Mouse (Mus musculus): Measurements from ENCODE around the gene Mta2. TPM values are rescaled to one million over a fixed set of nuclear protein-coding genes. Genes with fewer than 3 reads are reported as not detected.

Mta2 gene
- polyA plus RNA-seq, 1 experiment, result 79.6 TPM

DNA sequence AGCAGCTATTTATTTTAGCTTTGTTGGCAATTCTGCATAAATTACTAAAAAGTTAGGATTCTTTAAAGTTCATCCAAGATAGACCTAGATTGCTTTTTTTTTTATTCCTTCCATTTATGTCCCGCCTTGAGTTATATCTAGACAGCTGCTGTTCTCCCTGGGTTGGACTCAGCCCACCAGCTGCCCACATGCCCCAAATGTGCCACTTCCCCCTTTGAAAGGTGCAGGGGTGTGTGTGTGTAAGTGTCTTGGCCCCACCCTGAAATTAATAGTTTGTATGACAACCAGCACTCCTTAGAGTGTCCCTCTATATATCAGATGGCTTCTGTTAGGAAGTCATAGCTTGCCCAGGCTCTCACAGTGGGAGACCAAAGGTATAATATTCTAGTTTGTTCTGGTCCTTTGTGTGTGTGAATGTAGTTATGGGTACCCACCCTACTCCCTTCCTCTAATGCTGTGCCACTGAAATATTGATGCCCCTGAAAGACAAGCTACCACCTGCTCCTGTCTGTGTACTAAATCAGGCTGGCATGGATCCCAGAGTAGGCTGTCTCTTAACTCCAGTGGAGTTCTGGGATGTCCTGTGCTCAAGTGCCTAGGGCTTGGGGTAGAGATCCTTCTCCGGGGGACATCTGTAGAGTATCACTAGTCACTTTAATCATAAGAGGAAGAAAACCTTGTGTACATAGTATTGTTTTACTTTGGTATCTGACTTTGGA is 39.9 kb downstream of the Mta2 start:
- Histone ChIP-seq H3K27ac (ENCODE audit: control insufficient read depth, insufficient read depth, low read length) (no peak overlapping the region), H3K27me3 (ENCODE audit: control insufficient read depth, insufficient read depth, low read length) (no peaks in the 10 kb centered on the region), H3K4me1 (replicated peaks; ENCODE audit: control insufficient read depth, insufficient read depth, low read length) (peaks cover 17% of the 10 kb centered on the region), H3K36me3 (ENCODE audit: control insufficient read depth, insufficient read depth, low read length) (peaks cover 32% of the 10 kb centered on the region), H3K4me3 (ENCODE audit: control insufficient read depth, insufficient read depth, low read length) (no peak overlapping the region)
- TF ChIP-seq POLR2A (IDR thresholded peaks at IDR 0.05; ENCODE audit: control insufficient read depth, extremely low read depth, insufficient read depth, low read length, poor library complexity) (no peak), CTCF (IDR thresholded peaks at IDR 0.05; ENCODE audit: borderline replicate concordance, control insufficient read depth, extremely low read depth, insufficient read depth, low read length, poor library complexity) (no peak)
- WGBS, result 68% methylated on average over 2 of the region's 2 CpGs
- no peak for DNase-seq

DNA sequence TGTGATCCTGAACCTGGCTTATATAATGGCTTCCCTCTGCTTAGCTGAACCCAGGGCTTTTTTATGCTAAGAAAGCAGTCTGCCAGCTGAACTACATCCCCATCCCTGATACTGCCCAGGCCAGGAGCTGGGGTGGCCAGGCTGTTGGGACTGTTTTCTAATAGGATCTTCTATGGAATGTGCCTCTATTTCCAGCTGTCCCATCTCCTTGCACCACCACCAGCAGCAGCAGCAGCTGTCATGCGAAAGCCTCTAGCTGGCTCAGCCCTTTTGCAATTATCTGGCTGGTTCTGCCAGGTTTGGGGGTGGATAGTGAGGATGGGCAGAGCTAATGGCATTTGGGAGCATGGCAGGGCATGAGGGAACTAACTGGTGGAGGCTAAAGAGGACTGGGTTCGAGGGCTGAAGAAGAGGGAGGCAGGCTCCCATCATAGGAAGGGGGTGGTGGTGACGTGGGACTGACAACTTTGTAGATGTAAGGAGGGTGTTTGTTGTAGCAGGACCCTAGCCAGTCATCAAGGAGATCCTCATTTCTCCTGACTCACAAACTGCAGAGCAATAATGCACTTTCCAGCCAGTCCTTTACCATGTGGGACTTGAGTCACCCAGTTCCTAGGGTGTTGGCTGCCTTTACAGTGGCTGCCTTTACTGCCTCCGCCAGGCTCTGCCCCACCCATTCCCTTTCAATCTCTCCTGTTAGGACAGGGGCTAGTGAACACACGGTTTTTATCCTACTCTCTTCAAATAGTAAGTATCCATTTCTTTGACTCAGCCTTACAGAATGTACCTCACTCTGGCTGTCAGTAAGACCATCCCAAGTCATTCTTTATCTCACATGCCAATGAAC is 40.9 kb downstream of the Mta2 start:
- no peak for DNase-seq
- H3K27ac ChIP-seq (ENCODE audit: control insufficient read depth, insufficient read depth, low read length), result no peak overlapping the region
- TF ChIP-seq CTCF (IDR thresholded peaks at IDR 0.05; ENCODE audit: borderline replicate concordance, control insufficient read depth, extremely low read depth, insufficient read depth, low read length, poor library complexity), result no peak
- no peak for TF ChIP-seq POLR2A (IDR thresholded peaks at IDR 0.05; ENCODE audit: control insufficient read depth, extremely low read depth, insufficient read depth, low read length, poor library complexity)
- H3K27me3 ChIP-seq (ENCODE audit: control insufficient read depth, insufficient read depth, low read length), result no peaks in the 10 kb centered on the region
- peaks cover 17% of the 10 kb centered on the region for H3K4me1 ChIP-seq (replicated peaks; ENCODE audit: control insufficient read depth, insufficient read depth, low read length)
- 89% methylated on average over 5 of the region's 5 CpGs for WGBS
- no peak overlapping the region for H3K4me3 ChIP-seq (ENCODE audit: control insufficient read depth, insufficient read depth, low read length)
- peaks cover 24% of the 10 kb centered on the region for H3K36me3 ChIP-seq (ENCODE audit: control insufficient read depth, insufficient read depth, low read length)

DNA sequence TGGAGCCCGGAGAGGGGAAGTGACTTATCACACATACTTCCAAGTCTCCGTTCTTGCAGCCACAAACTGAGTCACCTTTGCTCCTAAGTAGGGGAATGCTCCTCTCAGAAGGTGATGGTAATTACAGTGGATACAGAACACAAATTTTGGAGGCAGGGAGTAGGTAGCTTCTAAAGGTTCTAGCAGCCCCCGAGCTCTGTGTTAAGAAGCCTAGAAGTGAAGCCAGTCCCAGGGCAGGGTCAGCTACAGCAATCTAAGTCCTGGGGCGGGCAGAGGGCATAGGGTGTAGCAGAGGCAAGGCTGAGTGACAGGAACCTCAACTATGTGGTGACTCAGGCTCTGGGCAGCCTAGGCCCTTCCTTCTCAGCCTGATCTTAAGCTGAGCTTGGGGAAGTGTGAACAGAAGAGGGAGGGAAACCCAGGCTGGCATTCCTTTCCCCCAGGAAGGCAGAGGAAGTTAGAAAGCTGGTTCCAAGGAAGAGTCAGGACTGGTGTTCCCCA is 41.5 kb downstream of the Mta2 start:
- DNase-seq, result no peak
- WGBS, result 63% methylated on average over 4 of the region's 4 CpGs

DNA sequence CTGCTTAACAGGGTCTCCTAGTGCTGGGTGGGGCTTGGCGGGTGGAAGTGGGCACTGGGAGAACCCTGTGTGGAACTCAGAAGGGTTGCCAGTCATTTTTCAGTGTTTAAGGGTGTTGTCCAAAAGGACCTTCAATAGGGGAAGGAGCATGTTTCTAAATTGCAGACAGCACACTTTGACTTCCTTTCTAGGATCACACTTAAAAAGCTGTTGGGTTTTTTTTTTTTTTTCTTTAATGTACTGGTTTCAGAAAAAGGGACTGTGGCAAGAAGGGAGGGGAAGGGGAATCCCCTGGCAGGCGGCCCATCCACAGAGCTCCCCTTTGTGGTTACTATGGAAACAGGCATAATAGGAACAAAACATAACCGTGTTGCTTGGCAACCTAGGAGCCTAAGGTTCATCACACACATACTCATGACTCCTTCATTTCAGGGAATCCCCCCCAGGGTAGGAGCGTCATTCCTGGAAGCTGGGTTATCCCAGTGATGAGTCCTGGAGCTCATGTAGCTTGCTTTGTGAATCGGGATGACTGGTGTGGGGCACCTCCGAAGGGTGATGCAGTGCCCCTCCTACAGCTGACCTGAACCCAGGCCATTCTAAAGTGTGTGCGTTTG is 42.7 kb downstream of the Mta2 start:
- WGBS, result 8% methylated on average over 7 of the region's 7 CpGs
- TF ChIP-seq CTCF (IDR thresholded peaks at IDR 0.05; ENCODE audit: borderline replicate concordance, control insufficient read depth, extremely low read depth, insufficient read depth, low read length, poor library complexity) (no peak), POLR2A (IDR thresholded peaks at IDR 0.05; ENCODE audit: control insufficient read depth, extremely low read depth, insufficient read depth, low read length, poor library complexity) (no peak)
- peaks cover 21% of the 10 kb centered on the region for H3K4me1 ChIP-seq (replicated peaks; ENCODE audit: control insufficient read depth, insufficient read depth, low read length)
- no peak overlapping the region for H3K4me3 ChIP-seq (ENCODE audit: control insufficient read depth, insufficient read depth, low read length)
- DNase-seq, result peak; percentile 52
- H3K27ac ChIP-seq (ENCODE audit: control insufficient read depth, insufficient read depth, low read length), result no peak overlapping the region
- H3K36me3 ChIP-seq (ENCODE audit: control insufficient read depth, insufficient read depth, low read length), result peaks cover 6% of the 10 kb centered on the region
- peaks cover 7% of the 10 kb centered on the region; the same call in 1 of the 2 replicates for H3K27me3 ChIP-seq (ENCODE audit: control insufficient read depth, insufficient read depth, low read length)

More for the DNA sequence above, 41.5 kb downstream of the Mta2 start:
- Histone ChIP-seq H3K27ac (ENCODE audit: control insufficient read depth, insufficient read depth, low read length) (no peak overlapping the region), H3K36me3 (ENCODE audit: control insufficient read depth, insufficient read depth, low read length) (peaks cover 17% of the 10 kb centered on the region), H3K4me1 (replicated peaks; ENCODE audit: control insufficient read depth, insufficient read depth, low read length) (peaks cover 17% of the 10 kb centered on the region), H3K4me3 (ENCODE audit: control insufficient read depth, insufficient read depth, low read length) (no peak overlapping the region), H3K27me3 (ENCODE audit: control insufficient read depth, insufficient read depth, low read length) (0 out of 2 replicates have a peak, but pooled peaks cover under 1% of the 10 kb centered on the region)
- TF ChIP-seq POLR2A (IDR thresholded peaks at IDR 0.05; ENCODE audit: control insufficient read depth, extremely low read depth, insufficient read depth, low read length, poor library complexity), result no peak
- TF ChIP-seq CTCF (IDR thresholded peaks at IDR 0.05; ENCODE audit: borderline replicate concordance, control insufficient read depth, extremely low read depth, insufficient read depth, low read length, poor library complexity), result no peak

DNA sequence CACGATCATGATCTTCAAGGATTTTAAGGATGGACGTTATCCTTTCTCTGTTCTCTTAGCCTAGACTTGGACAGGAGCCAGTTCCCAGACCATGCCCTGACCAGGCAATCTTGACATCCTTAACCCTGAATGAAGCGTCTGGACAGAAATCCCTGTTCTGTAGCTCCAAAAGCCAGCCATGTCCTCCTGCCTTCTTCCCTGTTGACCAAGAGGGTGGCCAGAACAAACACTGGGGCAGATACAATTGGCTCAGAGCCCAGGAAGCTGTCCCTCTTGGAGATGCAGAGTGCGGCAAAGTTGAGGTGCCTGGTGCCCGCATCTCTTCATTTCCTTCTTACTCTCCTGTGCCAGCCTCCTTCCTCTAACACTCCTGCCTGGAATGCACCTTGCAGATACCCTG is 44.2 kb downstream of the Mta2 start:
- no peak overlapping the region for H3K4me3 ChIP-seq (ENCODE audit: control insufficient read depth, insufficient read depth, low read length)
- H3K27ac ChIP-seq (ENCODE audit: control insufficient read depth, insufficient read depth, low read length), result no peak overlapping the region
- WGBS, result 93% methylated on average over 5 of the region's 5 CpGs
- H3K36me3 ChIP-seq (ENCODE audit: control insufficient read depth, insufficient read depth, low read length), result no peaks in the 10 kb centered on the region
- no peak for DNase-seq
- H3K4me1 ChIP-seq (replicated peaks; ENCODE audit: control insufficient read depth, insufficient read depth, low read length), result peaks cover 21% of the 10 kb centered on the region
- H3K27me3 ChIP-seq (ENCODE audit: control insufficient read depth, insufficient read depth, low read length), result peaks cover 7% of the 10 kb centered on the region; the same call in 1 of the 2 replicates
- TF ChIP-seq POLR2A (IDR thresholded peaks at IDR 0.05; ENCODE audit: control insufficient read depth, extremely low read depth, insufficient read depth, low read length, poor library complexity), result no peak
- TF ChIP-seq CTCF (IDR thresholded peaks at IDR 0.05; ENCODE audit: borderline replicate concordance, control insufficient read depth, extremely low read depth, insufficient read depth, low read length, poor library complexity), result no peak

DNA sequence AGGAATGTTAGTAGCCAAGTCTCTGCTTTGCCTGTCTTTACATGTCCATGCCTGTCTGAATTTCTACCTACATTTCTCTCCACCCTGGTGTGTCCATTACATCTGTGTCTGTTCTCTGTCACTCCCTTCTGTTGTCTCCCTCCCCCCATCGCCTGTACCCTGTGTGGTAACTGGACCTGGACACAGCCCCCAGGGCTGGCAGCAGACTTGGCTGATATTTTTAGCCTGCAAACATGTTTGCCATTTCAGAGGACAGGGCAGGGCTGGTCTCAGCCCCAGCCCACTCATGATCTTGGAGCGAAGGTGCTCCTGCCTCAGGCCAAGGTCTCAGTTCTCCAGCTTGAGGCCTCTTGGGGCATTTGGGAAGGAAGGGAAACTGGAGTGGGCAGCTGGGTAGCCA is 46.1 kb downstream of the Mta2 start:
- no peak overlapping the region for H3K27ac ChIP-seq (ENCODE audit: control insufficient read depth, insufficient read depth, low read length)
- no peak for DNase-seq

More for the DNA sequence above, 46.1 kb downstream of the Mta2 start:
- Histone ChIP-seq H3K36me3 (ENCODE audit: control insufficient read depth, insufficient read depth, low read length) (no peaks in the 10 kb centered on the region), H3K4me3 (ENCODE audit: control insufficient read depth, insufficient read depth, low read length) (no peak overlapping the region), H3K4me1 (replicated peaks; ENCODE audit: control insufficient read depth, insufficient read depth, low read length) (peaks cover 19% of the 10 kb centered on the region), H3K27me3 (ENCODE audit: control insufficient read depth, insufficient read depth, low read length) (peaks cover 7% of the 10 kb centered on the region; the same call in 1 of the 2 replicates)
- TF ChIP-seq POLR2A (IDR thresholded peaks at IDR 0.05; ENCODE audit: control insufficient read depth, extremely low read depth, insufficient read depth, low read length, poor library complexity) (no peak), CTCF (IDR thresholded peaks at IDR 0.05; ENCODE audit: borderline replicate concordance, control insufficient read depth, extremely low read depth, insufficient read depth, low read length, poor library complexity) (no peak)
- 91% methylated on average over 2 of the region's 2 CpGs for WGBS

Measured in thymus, adult 2 months (tissue).